Mouse (Mus musculus) intestine, postnatal 0 days (tissue): Measurements from ENCODE around the gene Mecom. TPM values are rescaled to one million over a fixed set of nuclear protein-coding genes. Genes with fewer than 3 reads are reported as not detected.
A peak's percentile ranks its signal among the peaks of the same experiment; 100 is the strongest.

Source experiments
- ATAC-seq: fragments of 200-750 bp; cut with Nextera tagmentation; 2 replicates; pipeline ENCODE4 v1.8.0; 2017; ENCODE audit warnings: mild to moderate bottlenecking, moderate TSS enrichment, moderate library complexity
- H3K27ac ChIP-seq: fragments of 300-500 bp; sonication (generic); 2 replicates; pipeline ENCODE4 v1.5.1; 2014; ENCODE audit warnings: mild to moderate bottlenecking, low read depth, low read length, moderate library complexity
- H3K27me3 ChIP-seq: fragments of 300-500 bp; sonication (generic); replicated peaks from 2 replicates; pipeline ENCODE4 v1.6.1; 2014; ENCODE audit warnings: low read length, mixed read lengths; ENCODE audit not compliant: control insufficient read depth, insufficient read depth
- H3K36me3 ChIP-seq: fragments of 300-500 bp; sonication (generic); 2 replicates; pipeline ENCODE4 v1.6.1; 2014; ENCODE audit warnings: mild to moderate bottlenecking, moderate library complexity; ENCODE audit not compliant: control insufficient read depth, insufficient read depth
- H3K4me1 ChIP-seq: fragments of 300-500 bp; sonication (generic); replicated peaks from 2 replicates; pipeline ENCODE4 v1.6.1; 2014; ENCODE audit warnings: antibody characterized with exemption, low read length, mixed read lengths; ENCODE audit not compliant: control insufficient read depth, insufficient read depth
- H3K4me2 ChIP-seq: fragments of 300-500 bp; sonication (generic); replicated peaks from 2 replicates; pipeline ENCODE4 v1.6.1; 2014; ENCODE audit warnings: low read depth, mild to moderate bottlenecking, moderate library complexity
- H3K4me3 ChIP-seq: fragments of 300-500 bp; sonication (generic); 2 replicates; pipeline ENCODE4 v1.5.1; 2014; ENCODE audit warnings: low read depth, low read length
- H3K9ac ChIP-seq: fragments of 300-500 bp; sonication (generic); 2 replicates; pipeline ENCODE4 v1.6.1; 2014; ENCODE audit warnings: mild to moderate bottlenecking, low read depth, low read length
- H3K9me3 ChIP-seq: fragments of 300-500 bp; sonication (generic); 2 replicates; pipeline ENCODE4 v1.6.1; 2016; ENCODE audit warnings: mixed run types; ENCODE audit not compliant: control insufficient read depth
- CTCF ChIP-seq: sonication (generic); IDR thresholded peaks from 2 replicates; pipeline ENCODE4 v1.5.1; 2016; ENCODE audit warnings: low read depth, mild to moderate bottlenecking, control low read depth, antibody characterized with exemption, moderate library complexity
- WGBS: fragments of 180-500 bp; shearing (Covaris S2); extraction: QIAGEN DNeasy Blood & Tissue Kit; methylation state at CpG from one replicate; pipeline ENCODE4 v1.1.7; 2014; 5-methylcytosine and 5-hydroxymethylcytosine counted together
- polyA plus RNA-seq: library from polyadenylated mRNA; unstranded; fragments of >200 nt; fragmentation: Nextera tagmentation; extraction: Ambion mirVana; gene quantifications from 2 replicates; pipeline ENCODE4 v1.2.1, GENCODE M21; 2015

The Mecom gene
- polyA plus RNA-seq, 1 experiment from 2014 or later, result 7.7 TPM

DNA sequence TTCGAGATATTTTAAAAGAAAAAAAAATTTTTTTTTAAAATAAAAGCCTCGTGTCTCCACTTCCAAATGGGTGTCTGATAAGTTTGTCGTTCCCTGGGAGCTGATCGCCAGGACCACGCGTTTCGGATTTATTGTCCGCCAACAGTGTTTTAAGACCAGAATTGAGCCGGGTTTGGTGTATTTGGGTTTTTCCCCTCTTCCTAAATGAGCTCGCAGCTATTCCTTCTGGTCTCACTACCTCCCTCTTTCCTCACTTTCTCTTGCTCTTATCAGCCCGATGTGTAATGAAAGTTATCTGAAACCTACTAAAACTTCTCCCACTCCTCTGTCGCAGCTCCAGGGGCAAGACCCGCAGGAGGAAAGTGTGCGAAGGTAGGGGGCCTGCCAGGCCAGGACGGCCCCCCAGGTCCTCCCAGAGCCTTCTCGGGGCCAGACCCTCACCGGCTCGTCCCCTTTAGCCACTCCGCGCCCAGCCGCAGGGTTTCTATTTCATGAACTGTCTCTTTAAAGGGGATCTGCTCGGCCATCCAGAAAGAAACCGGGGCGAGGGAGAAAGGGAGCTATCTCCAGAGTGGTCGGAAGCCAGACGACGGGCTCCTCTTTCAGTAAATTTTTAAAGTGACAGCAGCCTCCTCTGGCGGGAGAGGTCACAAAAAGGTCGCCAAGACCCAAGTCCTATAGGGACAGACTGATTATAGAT lies 535.0 kb downstream of the Mecom start:
- H3K27ac ChIP-seq, result no peak overlapping the region
- peak overlapping the region; percentile 50 for H3K4me3 ChIP-seq
- no peak for TF ChIP-seq CTCF
- peaks cover 17% of the 10 kb centered on the region; the same call in 1 of the 2 replicates for H3K27me3 ChIP-seq
- WGBS, result 3% methylated on average over 29 of the region's 29 CpGs
- H3K4me2 ChIP-seq, result peak overlapping the region; percentile 81
- no peaks in the 10 kb centered on the region for H3K36me3 ChIP-seq
- no peak for ATAC-seq
- H3K4me1 ChIP-seq, result no peaks in the 10 kb centered on the region
- H3K9ac ChIP-seq, result 0 out of 2 replicates have a peak overlapping the region, but pooled peaks have one; percentile 40
- no peaks in the 10 kb centered on the region for H3K9me3 ChIP-seq

DNA sequence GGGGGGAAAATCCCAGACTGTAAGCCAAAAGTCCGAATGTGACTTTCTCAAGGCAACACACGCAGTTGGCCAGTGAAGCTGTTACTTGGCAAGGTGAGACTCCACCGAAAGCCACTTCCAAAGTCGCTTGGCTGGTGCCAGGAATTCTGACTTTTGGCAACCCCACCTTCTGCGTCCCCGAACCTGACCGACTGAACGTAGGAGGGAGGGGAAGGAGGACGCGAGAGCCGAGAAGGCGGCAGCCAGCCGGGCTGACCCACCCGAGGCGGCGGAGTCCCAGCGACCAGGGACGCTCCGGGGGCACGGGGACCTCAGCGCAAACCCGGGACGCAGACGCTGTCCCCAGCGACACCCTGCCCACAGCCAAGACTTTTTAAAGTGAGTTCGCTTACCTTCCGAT lies 535.7 kb downstream of the Mecom start:
- Histone ChIP-seq H3K9ac (0 out of 2 replicates have a peak overlapping the region, but pooled peaks have one; percentile 40), H3K36me3 (no peaks in the 10 kb centered on the region), H3K27ac (no peak overlapping the region), H3K4me3 (peak overlapping the region; percentile 50), H3K27me3 (peaks cover 17% of the 10 kb centered on the region; the same call in 1 of the 2 replicates), H3K9me3 (no peaks in the 10 kb centered on the region), H3K4me1 (no peaks in the 10 kb centered on the region), H3K4me2 (peak overlapping the region; percentile 81)
- no peak for ATAC-seq
- no peak for TF ChIP-seq CTCF
- WGBS, result 12% methylated on average over 27 of the region's 27 CpGs

DNA sequence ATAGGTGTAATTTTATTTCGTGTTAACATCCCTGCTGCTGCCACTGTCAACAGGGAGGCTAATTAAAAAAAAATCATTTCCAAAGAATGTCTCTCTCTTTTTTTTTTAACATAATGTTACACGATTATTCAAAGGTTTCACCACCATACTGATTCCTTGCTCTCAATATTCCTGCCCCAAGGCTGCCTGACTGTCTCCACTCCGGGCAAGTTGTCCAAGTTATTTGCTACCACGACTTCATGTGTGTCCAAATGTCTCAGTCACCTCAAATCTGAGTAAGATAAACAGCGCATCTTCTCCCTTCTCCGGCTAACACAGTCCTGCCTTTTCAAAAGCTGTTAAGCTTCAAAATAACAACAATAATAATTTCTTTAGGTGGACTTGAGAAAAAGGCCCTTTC lies 536.1 kb downstream of the Mecom start:
- Histone ChIP-seq H3K9ac (no peak overlapping the region), H3K9me3 (no peaks in the 10 kb centered on the region), H3K4me1 (no peaks in the 10 kb centered on the region), H3K4me3 (peak overlapping the region; percentile 50), H3K27me3 (peaks cover 17% of the 10 kb centered on the region; the same call in 1 of the 2 replicates), H3K36me3 (no peaks in the 10 kb centered on the region), H3K27ac (no peak overlapping the region), H3K4me2 (peak overlapping the region; percentile 81; the same call in 1 of the 2 replicates)
- ATAC-seq, result no peak
- no peak for TF ChIP-seq CTCF
- WGBS, result 38% methylated on average over 6 of the region's 6 CpGs

DNA sequence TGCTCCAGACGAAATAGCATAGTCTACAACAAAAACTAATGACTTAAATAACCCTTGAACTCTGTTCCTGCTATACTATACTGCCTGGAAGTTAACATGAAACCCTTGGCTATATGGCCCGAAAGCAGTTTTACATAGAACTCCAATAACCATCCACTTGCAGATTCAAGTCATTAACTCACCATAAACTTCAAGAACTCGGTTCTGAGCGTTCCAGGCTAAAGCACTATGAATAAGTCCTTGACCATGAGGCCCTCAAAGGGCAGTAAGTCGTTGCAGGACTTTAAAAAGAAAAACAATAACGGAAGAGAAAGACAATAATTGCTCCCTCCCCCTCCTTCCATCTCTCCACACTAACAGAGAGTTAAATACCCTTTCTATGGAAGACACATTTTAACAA lies 536.9 kb downstream of the Mecom start:
- no peaks in the 10 kb centered on the region for H3K9me3 ChIP-seq
- no peak overlapping the region for H3K9ac ChIP-seq
- ATAC-seq, result no peak
- H3K36me3 ChIP-seq, result no peaks in the 10 kb centered on the region
- no peaks in the 10 kb centered on the region for H3K4me1 ChIP-seq
- H3K27ac ChIP-seq, result no peak overlapping the region
- 52% methylated on average over 6 of the region's 6 CpGs for WGBS
- peak overlapping the region; percentile 5; the same call in 1 of the 2 replicates for H3K4me3 ChIP-seq
- no peak for TF ChIP-seq CTCF
- H3K27me3 ChIP-seq, result peaks cover 17% of the 10 kb centered on the region; the same call in 1 of the 2 replicates
- H3K4me2 ChIP-seq, result no peak overlapping the region

DNA sequence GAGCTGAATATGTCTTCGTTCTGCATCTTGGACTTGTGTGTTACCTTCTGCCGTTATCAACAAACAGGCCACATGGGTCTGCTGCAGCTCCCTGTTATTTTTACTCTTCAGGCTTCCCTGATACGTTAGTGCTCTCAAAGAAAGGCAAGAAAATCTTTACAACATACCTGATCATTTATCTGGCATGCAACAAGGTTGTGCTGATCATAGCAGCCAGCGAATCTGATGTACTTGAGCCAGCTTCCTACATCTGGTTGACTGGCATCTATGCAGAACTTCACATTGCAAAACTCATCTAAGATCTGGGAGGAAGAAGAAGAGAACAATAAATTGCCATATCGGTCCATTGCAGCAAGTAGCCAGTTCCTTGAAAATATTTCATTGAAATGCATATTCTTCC lies 538.2 kb downstream of the Mecom start:
- Histone ChIP-seq H3K4me1 (no peaks in the 10 kb centered on the region), H3K36me3 (no peaks in the 10 kb centered on the region), H3K4me3 (no peak overlapping the region), H3K27me3 (peaks cover 17% of the 10 kb centered on the region; the same call in 1 of the 2 replicates), H3K4me2 (no peak overlapping the region), H3K9me3 (no peaks in the 10 kb centered on the region), H3K9ac (no peak overlapping the region), H3K27ac (no peak overlapping the region)
- 77% methylated on average over 5 of the region's 5 CpGs for WGBS
- TF ChIP-seq CTCF, result no peak
- ATAC-seq, result no peak

DNA sequence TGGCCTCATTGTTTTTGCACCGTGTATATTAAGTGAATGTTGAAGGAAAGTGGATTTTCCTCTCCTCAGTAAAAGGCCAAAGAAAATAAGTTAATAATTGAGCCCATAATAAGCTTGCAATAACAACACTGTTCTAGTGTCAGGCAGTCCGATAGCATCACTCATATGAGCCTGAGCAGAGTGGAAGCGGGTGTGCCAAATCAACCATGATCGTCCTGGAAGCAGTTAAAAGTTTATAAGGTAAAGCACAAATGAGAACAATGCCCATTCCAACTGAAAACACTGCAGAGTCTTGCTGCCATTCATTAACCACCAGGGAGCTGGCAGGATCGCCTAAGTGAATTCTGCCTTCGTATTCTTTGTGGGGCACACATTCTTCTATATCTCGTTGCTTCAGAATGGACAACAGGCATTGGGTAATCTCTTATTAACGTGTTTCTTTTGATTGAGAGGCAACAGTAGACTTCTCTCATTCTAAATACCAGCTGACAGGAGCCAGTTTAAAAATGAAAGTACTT lies 542.9 kb downstream of the Mecom start:
- no peak for TF ChIP-seq CTCF
- no peak overlapping the region for H3K4me2 ChIP-seq
- H3K27ac ChIP-seq, result no peak overlapping the region
- WGBS, result 53% methylated on average over 8 of the region's 8 CpGs
- no peak overlapping the region for H3K4me3 ChIP-seq
- no peaks in the 10 kb centered on the region for H3K36me3 ChIP-seq
- H3K9me3 ChIP-seq, result no peaks in the 10 kb centered on the region
- no peak for ATAC-seq
- 0 out of 2 replicates have a peak, but pooled peaks cover 4% of the 10 kb centered on the region for H3K27me3 ChIP-seq
- no peak overlapping the region for H3K9ac ChIP-seq
- H3K4me1 ChIP-seq, result no peaks in the 10 kb centered on the region
